Mouse (Mus musculus) CD4-positive, CD25-positive, alpha-beta regulatory T cell, adult 4 months (primary cell): ENCODE data around the gene Cnnm1. TPM values are rescaled to one million over a fixed set of nuclear protein-coding genes. Genes with fewer than 3 reads are reported as not detected.

Experiments
- polyA plus RNA-seq, 2 experiments: library from polyadenylated mRNA; unstranded; fragments of 100-300 nt; shearing (Covaris generic); gene quantifications; one replicate each; pipeline ENCODE4 v1.2.1; 2017

Cnnm1 gene
- polyA plus RNA-seq, 2 experiments from 2014 or later = not detected

Other genes starting within 250 kb of the Cnnm1 start
- gene Hpse2, start 52.1 kb upstream of the Cnnm1 start, polyA plus RNA-seq = under 1 TPM in 1 of 2 experiments, not detected in 1; 0.14 TPM
- gene Got1, start 84.2 kb downstream of the Cnnm1 start, polyA plus RNA-seq = 10 to 100 TPM; 40.4 to 50.6 TPM
- gene Nkx2-3, start 171.9 kb downstream of the Cnnm1 start, polyA plus RNA-seq = not detected
- gene Slc25a28, start 234.4 kb downstream of the Cnnm1 start, polyA plus RNA-seq = 10 to 100 TPM in 1 of 2 experiments, 1 to 10 TPM in 1; 9.8 to 12.6 TPM
- gene Entpd7, start 249.2 kb downstream of the Cnnm1 start, polyA plus RNA-seq = 1 to 10 TPM; 6.7 to 7.1 TPM